Mouse (Mus musculus) monocyte, adult 2 months (primary cell): Measurements from ENCODE around the gene 4833439L19Rik.
"Not testable (repeated sequence)": the region's sequence is repeated elsewhere in the genome, so short reads cannot be mapped to it uniquely, and the experiment has no call there.

Source experiments
- DNase-seq, 2 experiments: peaks; one replicate each; pipeline ENCODE4 v3.0.0; 2022; ENCODE audit warnings: low spot score in 2 of 2, low read depth in 1 of 2

The 4833439L19Rik gene

GRCm38 (mm10) chr13:54565201-54565581 lies at the start of gene 4833439L19Rik:
4833439L19Rik (minus strand) TSS chr13:54565435.
- peak; percentile 67 to 87 for DNase-seq

- not testable (repeated sequence) for DNase-seq
Observed at GRCm38 (mm10) chr13:54613141-54613540, 47.9 kb upstream of the 4833439L19Rik start.

- DNase-seq, result peak; percentile 31 to 61
Observed at GRCm38 (mm10) chr13:54610972-54611754, 45.9 kb upstream of the 4833439L19Rik start, which contains the start of gene Cltb. Cltb (minus strand) TSS chr13:54611344.

DNA sequence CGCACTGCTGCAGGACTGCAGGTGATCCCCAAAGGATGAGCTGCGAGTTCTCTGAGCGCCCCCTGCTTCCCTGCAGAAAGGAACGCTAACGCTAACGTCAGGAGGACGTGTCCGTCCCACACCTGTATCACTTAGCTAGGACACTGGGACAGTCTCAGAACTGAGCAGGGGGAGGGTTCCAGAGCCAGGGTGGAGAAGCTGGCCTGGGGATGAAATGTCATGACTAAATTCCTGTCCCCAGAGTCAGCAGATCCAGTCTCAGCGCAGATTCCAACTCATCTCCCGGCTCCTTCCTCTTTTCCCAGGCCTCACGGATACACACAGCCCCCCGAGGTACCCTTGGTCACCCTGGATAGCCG lies 45.4 kb upstream of the 4833439L19Rik start:
- DNase-seq, result no peak

GRCm38 (mm10) chr13:54609301-54609700 lies 44.1 kb upstream of the 4833439L19Rik start:
- no peak for DNase-seq

DNA sequence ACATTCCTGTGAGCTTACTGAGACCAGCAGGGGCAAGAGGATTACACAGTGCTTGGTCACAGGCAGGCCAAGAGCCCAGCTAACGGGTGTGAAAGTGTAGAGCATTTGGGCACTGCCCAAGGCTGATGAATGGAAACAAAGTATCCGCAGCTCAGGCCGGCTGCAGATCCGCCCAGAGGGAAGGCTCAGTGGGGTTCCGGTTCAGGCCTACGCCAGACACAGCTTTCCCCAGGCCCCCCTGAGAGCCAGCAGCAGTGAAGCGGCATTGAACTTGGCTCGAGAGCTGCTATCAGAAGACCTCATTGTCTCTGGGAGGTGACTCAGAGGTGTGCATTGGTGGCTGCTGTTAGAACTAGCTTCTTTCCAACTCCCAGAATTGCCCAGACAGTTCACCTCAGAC lies 43.4 kb upstream of the 4833439L19Rik start:
- DNase-seq, result no peak

DNA sequence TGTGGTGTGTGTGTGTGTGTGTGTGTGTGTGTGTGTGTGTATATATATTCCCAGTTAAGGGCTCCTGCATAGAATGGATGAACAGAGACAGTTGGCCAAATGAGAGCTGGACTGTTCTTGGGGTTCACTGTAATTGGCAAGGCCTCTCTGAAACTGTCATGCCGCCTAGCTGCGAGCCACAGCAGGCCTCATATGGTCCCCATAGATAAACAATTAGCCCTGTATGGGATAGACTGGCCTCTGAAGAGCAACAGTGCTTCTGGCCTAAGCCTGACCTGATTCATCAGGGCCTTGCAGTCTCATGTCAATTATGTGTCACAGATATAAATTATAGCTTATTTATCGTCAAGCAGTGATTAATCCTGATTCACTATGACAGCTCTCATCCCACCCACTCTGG lies 42.8 kb upstream of the 4833439L19Rik start:
- DNase-seq, result no peak

- no peak for DNase-seq
Observed at GRCm38 (mm10) chr13:54607204-54607603, 42.0 kb upstream of the 4833439L19Rik start.

- no peak for DNase-seq
Observed at GRCm38 (mm10) chr13:54605426-54605825, 40.2 kb upstream of the 4833439L19Rik start.

GRCm38 (mm10) chr13:54604221-54604620 lies 39.0 kb upstream of the 4833439L19Rik start:
- DNase-seq, result no peak

DNA sequence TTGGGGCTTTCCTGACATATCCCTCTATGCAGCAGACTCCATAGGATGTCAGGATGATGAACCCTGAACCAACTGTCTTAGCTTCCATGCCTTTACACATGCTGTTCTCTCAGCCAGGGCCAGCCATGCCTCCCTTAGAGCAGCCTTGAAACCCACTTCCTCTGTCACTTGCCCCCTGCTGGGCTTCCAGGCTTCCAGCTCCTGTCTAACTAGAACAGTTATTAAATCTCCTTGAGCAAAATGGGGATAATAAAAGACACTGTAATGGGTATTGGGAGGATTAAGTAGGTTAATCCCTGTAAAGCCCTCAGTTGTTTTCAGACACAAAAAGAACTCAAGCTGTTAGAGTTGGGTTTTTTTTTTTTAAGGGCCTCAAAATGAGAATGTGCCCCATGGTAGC lies 38.3 kb upstream of the 4833439L19Rik start:
- no peak for DNase-seq

DNA sequence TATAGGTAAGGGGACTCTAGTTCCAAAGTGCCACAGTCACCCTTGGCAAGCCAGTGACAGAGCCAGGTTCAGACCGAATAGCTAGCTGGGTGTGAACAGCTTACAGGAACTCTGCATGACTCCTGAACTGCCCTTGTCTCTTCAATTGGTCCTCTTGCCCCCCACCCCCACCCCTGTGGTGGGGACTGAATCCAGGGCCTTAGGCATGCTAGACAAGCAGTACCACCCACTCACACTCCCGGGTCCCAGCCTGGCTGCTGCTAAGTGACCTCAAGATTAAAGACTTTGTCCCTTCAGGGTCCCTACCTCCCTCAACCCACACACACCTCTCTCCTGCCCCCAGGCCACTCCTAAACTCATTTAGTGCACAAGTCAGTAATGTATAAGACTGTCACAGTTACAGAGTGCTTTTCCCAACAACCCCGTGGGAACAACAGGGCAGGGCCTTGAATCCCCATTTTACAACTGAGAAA lies 37.4 kb upstream of the 4833439L19Rik start:
- DNase-seq, result no peak

GRCm38 (mm10) chr13:54598622-54599143 lies 33.4 kb upstream of the 4833439L19Rik start:
- DNase-seq, result no peak

DNA sequence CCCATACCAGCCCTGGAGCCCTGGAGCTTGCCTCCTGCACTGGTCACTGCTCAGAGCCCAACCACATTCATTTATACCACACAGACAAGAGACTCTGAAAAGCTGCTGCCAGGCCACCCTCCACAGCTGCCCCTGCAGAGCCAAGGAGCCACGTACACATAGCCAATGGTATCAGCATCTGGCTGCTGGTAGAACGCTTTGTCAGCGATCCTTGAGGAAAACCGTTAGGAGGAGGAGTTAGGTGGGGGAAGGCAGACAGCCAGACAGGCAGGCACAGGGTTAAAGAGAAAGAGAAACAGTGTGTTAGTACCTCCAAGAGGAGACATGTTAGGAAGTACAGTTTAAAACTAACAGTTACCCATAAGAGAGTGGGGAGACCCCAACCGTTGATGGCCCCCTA lies 31.6 kb upstream of the 4833439L19Rik start:
- DNase-seq, result no peak

DNA sequence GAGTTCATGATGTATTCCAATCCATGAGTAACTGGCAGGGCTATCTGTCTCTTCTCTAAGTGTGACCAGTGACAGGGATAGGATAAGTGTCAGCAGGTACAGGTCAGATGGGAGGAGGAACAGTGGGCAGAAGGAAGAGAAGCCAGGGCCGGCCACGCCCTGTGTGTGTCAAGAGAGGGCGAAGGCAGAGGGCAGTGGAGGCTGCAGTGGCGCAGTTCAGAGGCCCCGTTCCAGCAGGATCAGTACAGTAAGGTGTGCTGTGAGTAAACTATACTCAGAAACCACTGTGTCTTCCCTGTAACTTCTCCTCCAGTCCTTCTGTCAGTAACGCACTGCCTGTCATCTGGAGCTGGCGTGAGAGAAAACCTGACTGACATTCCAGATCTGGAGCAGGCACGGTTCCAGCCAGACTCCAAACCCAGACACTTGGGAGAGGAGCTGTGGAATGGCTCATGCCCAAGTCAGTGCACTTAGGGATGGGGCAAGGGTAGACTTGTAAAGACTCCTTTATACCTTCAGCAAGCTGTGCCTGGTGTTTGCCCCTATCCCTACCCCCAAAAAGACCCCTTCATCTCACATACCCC lies 31.0 kb upstream of the 4833439L19Rik start:
- DNase-seq, result no peak

DNA sequence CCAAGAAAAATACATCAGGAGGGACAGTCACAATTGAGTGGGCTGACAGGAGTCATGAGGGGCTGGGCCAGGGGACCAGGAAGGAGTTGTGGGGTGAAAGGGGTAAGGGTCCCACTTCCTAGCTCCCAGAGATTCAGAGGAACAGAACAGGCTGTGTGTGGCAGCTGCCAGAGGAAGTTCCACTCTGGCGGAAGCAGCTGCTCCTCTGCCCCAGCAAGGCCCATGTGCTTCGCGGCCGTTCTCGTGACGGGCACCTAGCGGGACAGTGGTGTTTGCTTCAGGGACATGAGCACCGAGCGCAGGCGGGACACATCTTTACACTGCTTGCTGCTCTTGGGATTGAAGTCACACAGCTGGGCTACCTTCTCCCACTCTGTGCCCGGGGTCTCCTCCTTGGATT lies 28.4 kb upstream of the 4833439L19Rik start:
- DNase-seq, result no peak

- no peak for DNase-seq
Observed at GRCm38 (mm10) chr13:54591776-54592356, 26.6 kb upstream of the 4833439L19Rik start.

DNA sequence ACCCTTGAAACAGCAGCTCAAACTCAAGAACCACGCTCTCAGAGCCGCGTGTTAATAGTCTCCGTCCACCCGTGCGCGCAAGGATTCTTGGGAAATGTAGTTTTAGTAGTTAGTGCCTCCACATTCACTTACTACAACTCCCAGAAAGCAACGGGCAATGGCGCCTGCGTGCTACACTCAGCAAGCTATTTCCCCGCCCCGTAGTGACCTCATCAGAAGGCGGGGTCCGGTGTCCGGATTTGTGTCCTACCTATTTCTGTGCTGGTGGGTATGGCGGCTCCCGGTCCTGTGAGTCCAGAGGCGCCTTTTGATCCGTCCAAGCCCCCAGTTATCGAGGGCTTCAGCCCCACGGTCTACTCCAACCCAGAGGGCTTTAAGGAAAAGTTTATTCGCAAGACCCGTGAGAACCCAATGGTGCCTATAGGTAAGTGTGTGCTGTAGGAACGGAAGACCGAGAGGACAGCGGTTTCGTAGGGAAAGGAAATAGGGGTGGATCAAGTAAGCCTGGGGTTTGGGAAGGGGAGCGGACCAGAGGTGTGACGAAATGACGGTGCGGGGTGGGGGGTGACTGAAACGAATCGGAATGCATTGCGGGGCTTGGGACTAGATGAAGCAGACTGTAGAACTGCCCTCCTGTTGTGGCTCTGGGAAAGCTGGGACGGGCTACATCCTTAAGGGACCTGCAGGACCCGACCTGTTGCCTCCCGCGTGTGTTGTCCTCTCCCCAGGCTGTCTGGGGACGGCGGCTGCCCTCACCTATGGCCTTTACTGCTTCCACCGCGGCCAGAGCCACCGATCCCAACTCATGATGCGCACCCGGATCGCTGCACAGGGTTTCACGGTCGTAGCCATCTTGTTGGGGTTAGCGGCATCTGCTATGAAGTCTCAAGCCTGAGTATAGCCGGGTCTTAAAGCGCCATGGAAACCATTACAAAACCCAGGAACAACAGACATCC lies 25.0 kb upstream of the 4833439L19Rik start, which contains the start of the genes Nop16 and Higd2a:
Nop16 (minus strand) TSS at position 95 of the 956 bp plus-strand sequence.
Higd2a (plus strand) TSS at position 212 of the 956 bp plus-strand sequence.
- peak; percentile 85 to 91 for DNase-seq

- no peak for DNase-seq
Observed at GRCm38 (mm10) chr13:54589414-54589995, 24.3 kb upstream of the 4833439L19Rik start.

GRCm38 (mm10) chr13:54585831-54586230 lies 20.6 kb upstream of the 4833439L19Rik start:
- no peak for DNase-seq
